8 mouse cellular contexts compared by ENCODE assay signal in the genomic region with DNA sequence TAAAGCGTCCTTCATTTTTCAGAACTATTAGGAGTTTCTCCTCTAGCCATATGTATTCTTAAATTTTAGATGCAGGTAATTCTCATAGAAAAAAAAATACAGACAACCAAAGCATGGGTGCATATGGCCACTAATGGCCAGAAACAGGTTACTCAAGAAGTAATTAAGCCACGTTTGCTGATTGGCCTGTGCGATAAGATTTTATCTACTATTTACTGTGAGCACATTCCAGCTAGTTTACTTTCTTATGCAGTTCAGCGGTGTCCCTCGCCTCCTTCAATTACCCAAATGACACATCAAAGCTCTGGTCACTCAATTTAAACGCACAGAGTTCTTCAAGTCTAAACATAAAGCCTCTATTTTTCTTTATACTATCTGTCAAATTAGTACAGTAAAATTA. TPM values are rescaled to one million over a fixed set of nuclear protein-coding genes. Genes with fewer than 3 reads are reported as not detected.
DNase-seq lines count a peak whose midpoint lies in the region; ATAC-seq lines count a peak whose summit lies in the region.

No protein-coding gene starts in this region.

- H3K36me3 ChIP-seq in kidney, embryonic 14.5 days (ENCODE audit: control insufficient read depth, insufficient read depth, low read length): peaks cover 11% of the 10 kb centered on the region; the same call in 1 of the 2 replicates
- peaks cover 13% of the 10 kb centered on the region for H3K36me3 ChIP-seq in embryonic facial prominence, embryonic 10.5 days (replicated peaks)
- H3K36me3 ChIP-seq in hindbrain, embryonic 16.5 days (ENCODE audit: control insufficient read depth, insufficient read depth, low read length): no peaks in the 10 kb centered on the region
- H3K36me3 ChIP-seq in midbrain, embryonic 15.5 days (replicated peaks): no peaks in the 10 kb centered on the region

- DNase-seq in kidney, postnatal 4 days: no peak
- DNase-seq in embryonic facial prominence, embryonic 10.5 days (ENCODE audit: low spot score): no peak
- no peak for DNase-seq in gastrocnemius, adult 8-10 months (ENCODE audit: low spot score in 2 of 2)
- no peak for DNase-seq in layer of hippocampus, adult 9-11 months

- H3K9ac ChIP-seq in kidney, embryonic 14.5 days (ENCODE audit: low read depth, low read length): peak overlapping the region; percentile 76; the same call in 1 of the 2 replicates
- no peak overlapping the region; the same call in 1 of the 2 replicates for H3K9ac ChIP-seq in hindbrain, embryonic 16.5 days (ENCODE audit: low read depth, low read length)
- no peak overlapping the region for H3K9ac ChIP-seq in midbrain, embryonic 15.5 days

- WGBS in kidney, embryonic 14.5 days: 19% methylated on average over 6 of the region's 6 CpGs
- 35% methylated on average over 6 of the region's 6 CpGs for WGBS in embryonic facial prominence, embryonic 10.5 days
- WGBS in hindbrain, embryonic 16.5 days: 32% methylated on average over 6 of the region's 6 CpGs
- 37% methylated on average over 6 of the region's 6 CpGs for WGBS in midbrain, embryonic 15.5 days

- ATAC-seq in kidney, embryonic 14.5 days (ENCODE audit: low FRiP score, low TSS enrichment): no peak
- no peak for ATAC-seq in hindbrain, embryonic 16.5 days
- no peak for ATAC-seq in midbrain, embryonic 15.5 days (replicated peaks)
- ATAC-seq in megakaryocyte progenitor cell, adult 5-6 weeks (replicated peaks; ENCODE audit: poor library complexity): no peak

- peak overlapping the region; percentile 83 for H3K4me3 ChIP-seq in kidney, embryonic 14.5 days (ENCODE audit: low read length)
- H3K4me3 ChIP-seq in embryonic facial prominence, embryonic 10.5 days: peak overlapping the region; percentile 79
- peak overlapping the region; percentile 75 for H3K4me3 ChIP-seq in hindbrain, embryonic 16.5 days (ENCODE audit: low read length)
- H3K4me3 ChIP-seq in midbrain, embryonic 15.5 days: peak overlapping the region; percentile 61

- H3K9me3 ChIP-seq in kidney, embryonic 14.5 days (ENCODE audit: control insufficient read depth, low read length): no peaks in the 10 kb centered on the region
- H3K9me3 ChIP-seq in embryonic facial prominence, embryonic 10.5 days: no peaks in the 10 kb centered on the region
- no peaks in the 10 kb centered on the region for H3K9me3 ChIP-seq in hindbrain, embryonic 16.5 days (ENCODE audit: control insufficient read depth, low read length)
- no peaks in the 10 kb centered on the region for H3K9me3 ChIP-seq in midbrain, embryonic 15.5 days

- 0 out of 2 replicates have a peak, but pooled peaks cover 17% of the 10 kb centered on the region for H3K4me1 ChIP-seq in kidney, embryonic 14.5 days (ENCODE audit: control insufficient read depth, insufficient read depth, low read length)
- H3K4me1 ChIP-seq in embryonic facial prominence, embryonic 10.5 days: peaks cover 33% of the 10 kb centered on the region
- peaks cover 13% of the 10 kb centered on the region for H3K4me1 ChIP-seq in hindbrain, embryonic 16.5 days (ENCODE audit: control insufficient read depth, insufficient read depth, low read depth, low read length)
- peaks cover 12% of the 10 kb centered on the region for H3K4me1 ChIP-seq in midbrain, embryonic 15.5 days

- H3K27ac ChIP-seq in kidney, embryonic 14.5 days (ENCODE audit: low read depth, low read length): no peak overlapping the region
- no peak overlapping the region for H3K27ac ChIP-seq in embryonic facial prominence, embryonic 10.5 days (replicated peaks)
- H3K27ac ChIP-seq in hindbrain, embryonic 16.5 days (ENCODE audit: low read depth, low read length): no peak overlapping the region
- H3K27ac ChIP-seq in midbrain, embryonic 15.5 days: no peak overlapping the region

- no peaks in the 10 kb centered on the region for H3K27me3 ChIP-seq in kidney, embryonic 14.5 days (ENCODE audit: control insufficient read depth, insufficient read depth, low read length)
- H3K27me3 ChIP-seq in embryonic facial prominence, embryonic 10.5 days (replicated peaks; ENCODE audit: low read depth, poor library complexity, severe bottlenecking): peaks cover 38% of the 10 kb centered on the region
- no peaks in the 10 kb centered on the region for H3K27me3 ChIP-seq in hindbrain, embryonic 16.5 days (replicated peaks; ENCODE audit: control insufficient read depth, insufficient read depth, low read length)
- H3K27me3 ChIP-seq in midbrain, embryonic 15.5 days (replicated peaks): no peaks in the 10 kb centered on the region

- H3K4me2 ChIP-seq in kidney, embryonic 14.5 days (replicated peaks; ENCODE audit: low read depth, low read length): peak overlapping the region; percentile 93
- peak overlapping the region; percentile 97 for H3K4me2 ChIP-seq in hindbrain, embryonic 16.5 days (ENCODE audit: low read length)
- H3K4me2 ChIP-seq in midbrain, embryonic 15.5 days: peak overlapping the region; percentile 84

RNA-seq across cellular contexts. Expression of a gene that starts 1.0 kb away (rescaled TPM):
- polyA plus RNA-seq in kidney, embryonic 14.5 days (2014; fragmentation: Nextera tagmentation; extraction: Ambion mirVana): 12.8 and 21.5 TPM in 2 replicates
- polyA plus RNA-seq in embryonic facial prominence, embryonic 10.5 days (2016; fragmentation: Nextera tagmentation; extraction: Ambion mirVana): 9.5 and 10.1 TPM in 2 replicates
- 6.2 and 8.0 TPM in 2 replicates for polyA plus RNA-seq in hindbrain, embryonic 16.5 days (2015; fragmentation: Nextera tagmentation; extraction: Ambion mirVana)
- polyA plus RNA-seq in midbrain, embryonic 15.5 days (2015; fragmentation: Nextera tagmentation; extraction: Ambion mirVana): 6.4 and 7.2 TPM in 2 replicates
- 16.0 and 18.8 TPM in 2 replicates for total RNA-seq in megakaryocyte progenitor cell, adult 5-6 weeks (2015)
- 13.7 and 13.8 TPM in 2 replicates for total RNA-seq in megakaryocyte progenitor cell, adult 5-6 weeks (2017)
- total RNA-seq in gastrocnemius, adult 8-10 months (2022): 10 to 100 TPM; 25.5 to 34.6 (median 30.2) TPM

RNA-seq across cellular contexts. Expression of a gene that starts 56.6 kb away (rescaled TPM):
- polyA plus RNA-seq in kidney, embryonic 14.5 days (2014; fragmentation: Nextera tagmentation; extraction: Ambion mirVana): 1.5 and 1.9 TPM in 2 replicates
- 5.3 and 7.1 TPM in 2 replicates for polyA plus RNA-seq in embryonic facial prominence, embryonic 10.5 days (2016; fragmentation: Nextera tagmentation; extraction: Ambion mirVana)
- polyA plus RNA-seq in hindbrain, embryonic 16.5 days (2015; fragmentation: Nextera tagmentation; extraction: Ambion mirVana): 30.5 and 34.1 TPM in 2 replicates
- polyA plus RNA-seq in midbrain, embryonic 15.5 days (2015; fragmentation: Nextera tagmentation; extraction: Ambion mirVana): 29.4 and 32.8 TPM in 2 replicates
- not detected in 2 replicates for total RNA-seq in megakaryocyte progenitor cell, adult 5-6 weeks (2015)
- not detected in 2 replicates for total RNA-seq in megakaryocyte progenitor cell, adult 5-6 weeks (2017)
- under 1 TPM in 2 of 4 experiments, not detected in 2; 0.10 to 0.11 TPM for total RNA-seq in gastrocnemius, adult 8-10 months (2022)
